Mouse (Mus musculus) mouse embryonic stem cell (cell line): ENCODE measurements around the gene Cdk6.
"Not testable (repeated sequence)": the region's sequence is repeated elsewhere in the genome, so short reads cannot be mapped to it uniquely, and the experiment has no call there.

Experiments
- in situ Hi-C, 2 experiments: fragments of 300-500 bp; cut with MboI; formaldehyde crosslinking; loops; 1 replicate in 1 of 2; 3 replicates in 1 of 2; pipeline ENCODE4 v1.14.3; 2019 to 2020; ENCODE audit warnings: low sequenced_read_pairs in 2 of 2, low pct_unique_long_range_greater_than_20kb in 1 of 2, mixed read lengths in 1 of 2; ENCODE audit not compliant: unreplicated experiment in 1 of 2

The Cdk6 gene

GRCm38 (mm10) chr5:3396214-3396613, 54.9 kb downstream of the Cdk6 start:
- in situ Hi-C loops, result no loop called here

GRCm38 (mm10) chr5:3396910-3397575, 55.8 kb downstream of the Cdk6 start:
- in situ Hi-C loops, result no loop called here

DNA sequence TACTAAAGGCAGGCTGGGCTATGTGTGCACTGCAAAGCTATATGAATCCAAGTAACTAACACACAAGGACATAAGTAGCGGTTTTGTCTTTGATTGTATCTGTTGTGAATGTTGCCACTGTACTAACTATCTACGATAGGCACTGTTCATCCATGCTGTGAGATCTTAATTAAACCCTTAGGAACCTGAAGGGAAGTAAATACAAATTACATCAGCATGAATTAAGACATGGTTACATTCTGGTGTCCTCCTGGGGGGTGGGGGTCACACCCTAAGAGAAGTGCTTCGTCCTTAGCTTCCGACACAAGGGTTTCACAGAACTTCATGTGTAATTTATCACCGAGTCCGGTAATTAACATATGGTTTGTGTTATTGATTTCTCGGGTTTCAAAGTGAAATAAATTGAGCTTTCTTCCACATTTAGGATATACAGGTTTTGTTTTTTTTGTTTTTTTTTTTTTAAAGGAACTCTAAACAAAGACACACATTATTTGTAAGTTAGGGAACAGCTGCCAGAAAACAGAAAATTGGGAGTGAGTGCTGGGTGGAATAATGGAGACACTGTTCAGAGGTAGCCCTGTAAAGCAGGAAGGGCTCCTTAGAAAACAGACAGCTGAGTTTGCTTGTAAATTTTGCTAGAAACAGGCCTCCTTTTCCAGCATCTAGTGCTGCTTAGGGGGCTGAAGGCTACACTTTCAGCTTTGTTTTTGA, 58.7 kb downstream of the Cdk6 start:
- in situ Hi-C loops, result no loop called here

DNA sequence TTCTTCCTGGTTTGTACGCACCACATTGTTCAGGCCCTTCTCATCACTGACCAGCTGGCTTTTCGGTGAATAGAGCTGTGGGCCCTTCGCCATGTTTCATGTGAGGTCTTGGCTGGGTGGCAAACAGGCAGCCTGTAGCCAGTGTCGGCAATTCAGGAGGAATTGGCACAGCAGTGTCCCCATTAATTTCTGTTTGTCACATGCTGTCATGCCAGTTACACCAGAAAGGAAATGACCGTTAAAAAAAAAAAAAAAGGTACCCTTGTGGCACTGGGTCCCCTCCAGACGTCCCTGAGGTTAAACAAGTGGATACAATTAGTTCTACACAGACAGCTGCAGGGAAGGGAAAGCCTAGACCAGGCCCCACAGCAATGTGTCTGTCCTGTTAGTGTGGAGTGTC, 63.8 kb downstream of the Cdk6 start:
- in situ Hi-C loops, result no loop called here

- in situ Hi-C loops, result no loop called here
These were observed 64.2 kb downstream of the Cdk6 start for GRCm38 (mm10) chr5:3405503-3405902.

DNA sequence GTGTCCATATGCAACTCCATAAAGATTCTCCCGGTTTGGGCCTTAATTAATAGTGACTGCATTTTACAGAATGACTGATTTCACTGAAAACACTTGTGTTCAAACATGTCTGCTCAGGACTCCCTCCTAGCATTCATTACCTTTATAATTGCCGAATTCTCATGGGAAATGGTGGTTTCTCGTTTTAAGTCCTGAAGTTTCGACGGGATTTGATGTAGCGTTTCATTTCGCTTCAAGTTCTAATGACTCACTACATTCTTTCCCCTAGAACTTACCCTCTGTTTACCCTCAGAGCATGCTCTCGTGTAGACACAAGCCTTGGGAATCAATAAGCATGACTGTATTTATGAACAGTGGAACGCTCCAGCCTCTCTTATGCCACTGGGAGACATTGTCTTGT, 66.6 kb downstream of the Cdk6 start:
- in situ Hi-C loops, result no loop called here

- in situ Hi-C loops, result not testable (repeated sequence)
These were observed 76.9 kb downstream of the Cdk6 start for GRCm38 (mm10) chr5:3418183-3418582.

- in situ Hi-C loops, result no loop called here
These were observed 79.0 kb downstream of the Cdk6 start for GRCm38 (mm10) chr5:3420094-3420831.

DNA sequence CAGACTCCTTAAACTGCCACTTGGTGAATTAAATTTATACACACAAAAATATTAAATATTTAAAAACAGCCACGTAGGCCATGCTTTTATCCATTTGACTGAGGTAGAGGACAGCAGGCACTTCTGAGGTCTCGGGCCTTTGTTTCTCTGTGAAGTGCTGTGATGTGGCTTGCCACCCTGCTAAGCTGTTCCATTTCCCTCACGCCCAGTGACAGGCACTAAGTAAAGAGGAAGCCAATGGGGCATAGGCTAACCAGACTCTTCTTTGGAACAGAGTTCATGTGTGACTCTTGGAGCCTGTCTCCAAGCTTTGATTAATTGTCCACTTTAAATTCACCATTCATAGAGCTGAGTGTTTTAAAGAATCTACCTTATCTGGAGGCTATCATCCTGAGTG, 79.5 kb downstream of the Cdk6 start:
- in situ Hi-C loops, result no loop called here

- in situ Hi-C loops, result not testable (repeated sequence)
These were observed 91.9 kb downstream of the Cdk6 start for GRCm38 (mm10) chr5:3433131-3433700.

DNA sequence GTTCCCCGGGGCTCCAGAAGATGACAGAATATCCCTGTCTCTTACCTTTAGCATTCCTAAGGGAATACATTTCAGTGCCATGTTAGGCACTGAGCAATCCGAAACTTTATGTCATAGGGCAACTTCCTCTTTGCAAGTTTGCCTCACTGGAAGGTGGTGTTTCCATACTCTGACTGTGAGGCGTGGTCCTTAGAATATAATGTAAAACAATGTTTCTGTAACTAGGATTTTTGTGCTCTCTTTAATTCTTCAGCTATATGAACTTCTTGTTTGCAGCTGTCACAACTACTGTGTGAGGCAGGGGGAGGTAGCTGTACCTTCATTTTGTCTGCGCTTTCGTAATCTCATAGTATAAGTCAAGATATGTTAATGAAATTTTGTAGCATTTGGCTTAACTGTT, 92.8 kb downstream of the Cdk6 start:
- in situ Hi-C loops, result not testable (repeated sequence)

DNA sequence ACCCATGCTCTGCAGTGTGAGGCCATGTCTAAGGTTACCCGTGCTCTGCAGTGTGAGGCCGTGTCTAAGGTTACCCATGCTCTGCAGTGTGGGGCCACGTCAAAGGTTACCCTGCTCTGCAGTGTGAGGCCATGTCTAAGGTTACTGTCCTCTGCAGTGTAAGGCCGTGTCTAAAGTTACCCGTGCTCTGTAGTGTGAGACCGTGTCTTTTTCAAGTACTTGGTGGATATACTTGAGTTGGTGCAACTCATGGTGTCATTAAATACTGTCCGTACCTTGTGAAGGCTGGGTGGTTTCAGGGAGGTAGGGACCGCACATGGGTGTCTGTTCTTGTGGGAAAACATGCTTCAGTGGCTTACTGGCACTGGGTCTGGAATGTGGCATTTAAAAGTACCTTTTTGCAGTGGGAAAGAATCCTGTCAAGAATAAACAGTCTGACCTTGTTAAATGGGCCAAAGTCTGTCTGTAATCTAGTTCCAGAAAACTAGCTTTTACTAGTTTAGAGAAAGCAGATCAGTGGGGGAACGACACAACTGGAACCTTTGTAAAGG, 97.2 kb downstream of the Cdk6 start:
- in situ Hi-C loops, result not testable (repeated sequence)

DNA sequence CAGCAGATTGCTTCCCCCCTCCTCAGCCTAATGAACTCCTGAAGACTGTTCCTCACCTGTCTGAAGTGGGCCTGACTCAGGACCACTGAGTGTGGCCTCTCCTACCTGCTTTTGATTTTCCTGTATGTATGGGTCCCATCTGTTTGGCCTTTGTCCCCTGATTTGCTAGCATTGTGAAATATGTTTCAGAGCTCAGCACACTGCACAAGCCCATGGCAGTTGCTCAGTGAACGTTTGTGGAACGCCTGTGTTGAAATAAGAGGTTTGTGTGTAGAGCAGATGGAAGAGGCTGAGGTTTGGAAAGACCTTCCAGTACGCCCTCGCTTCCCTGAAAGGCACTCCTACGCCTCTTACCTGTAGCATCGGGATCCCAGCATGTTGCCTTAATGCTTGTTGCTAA, 98.1 kb downstream of the Cdk6 start:
- in situ Hi-C loops, result not testable (repeated sequence)

- in situ Hi-C loops, result not testable (repeated sequence)
These were observed 101.2 kb downstream of the Cdk6 start for GRCm38 (mm10) chr5:3442524-3442923.

DNA sequence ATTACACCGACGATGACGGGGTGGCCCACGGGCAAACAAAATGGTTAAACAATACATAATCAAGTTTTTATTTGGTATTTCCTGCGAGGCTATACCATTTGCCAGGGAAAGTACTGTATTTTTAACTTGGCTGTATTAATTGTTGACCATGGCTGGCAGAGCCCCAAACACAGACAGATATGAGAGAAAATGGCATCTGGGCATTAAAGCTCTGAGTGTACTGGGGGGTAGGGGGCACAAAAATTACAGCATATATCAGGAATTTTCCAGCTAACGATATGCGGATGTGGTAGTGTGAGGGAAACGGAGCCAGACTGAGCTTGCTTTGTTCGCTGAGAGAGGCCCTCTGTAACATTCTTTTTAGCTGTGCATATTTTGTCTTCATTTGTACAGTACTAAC, 109.9 kb downstream of the Cdk6 start:
- in situ Hi-C loops, result not testable (repeated sequence)

- in situ Hi-C loops, result not testable (repeated sequence)
These were observed 112.7 kb downstream of the Cdk6 start for GRCm38 (mm10) chr5:3453946-3454345.

DNA sequence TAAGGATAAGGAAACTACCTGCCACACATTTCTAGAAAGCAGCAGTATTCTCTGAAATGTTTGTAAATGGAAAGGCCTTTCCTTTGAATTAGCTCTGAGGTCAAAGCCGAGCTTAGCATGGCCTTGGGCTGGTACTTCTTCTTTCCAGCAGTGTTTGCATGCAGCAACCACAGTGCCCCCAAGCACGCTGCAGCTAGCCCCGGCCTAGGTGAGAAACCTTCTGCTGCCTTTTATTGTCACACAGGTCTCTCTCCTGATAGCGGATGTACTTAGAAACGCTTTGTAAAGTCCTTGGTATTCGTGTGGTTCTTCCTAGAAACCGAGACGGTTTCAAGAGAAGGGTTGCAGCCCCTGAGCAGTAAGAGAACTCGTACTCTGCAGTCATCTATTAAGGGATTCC, 119.6 kb downstream of the Cdk6 start:
- in situ Hi-C loops, result no loop called here

DNA sequence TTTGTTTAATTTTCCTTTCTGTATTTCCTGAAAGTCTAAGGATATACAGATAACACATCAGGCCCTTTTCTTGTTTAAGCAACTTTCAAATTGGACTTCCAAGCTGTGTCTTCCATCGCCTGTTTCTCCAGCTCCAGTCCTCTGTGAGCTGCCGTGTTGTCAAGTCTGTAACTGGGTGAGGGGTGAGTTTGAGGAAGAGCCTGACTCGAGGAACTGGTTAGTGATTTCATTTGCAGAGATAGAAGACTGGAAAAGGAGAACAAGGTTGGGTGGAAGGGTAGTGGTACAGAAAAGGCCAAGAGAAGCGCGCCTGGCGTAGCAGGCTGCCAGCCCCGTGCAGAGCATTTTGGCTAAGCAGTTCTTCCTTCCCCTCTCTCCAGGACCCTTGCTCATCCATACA, 120.1 kb downstream of the Cdk6 start:
- in situ Hi-C loops, result no loop called here
